14 mouse cellular contexts compared by ENCODE assay signal in the genomic region with DNA sequence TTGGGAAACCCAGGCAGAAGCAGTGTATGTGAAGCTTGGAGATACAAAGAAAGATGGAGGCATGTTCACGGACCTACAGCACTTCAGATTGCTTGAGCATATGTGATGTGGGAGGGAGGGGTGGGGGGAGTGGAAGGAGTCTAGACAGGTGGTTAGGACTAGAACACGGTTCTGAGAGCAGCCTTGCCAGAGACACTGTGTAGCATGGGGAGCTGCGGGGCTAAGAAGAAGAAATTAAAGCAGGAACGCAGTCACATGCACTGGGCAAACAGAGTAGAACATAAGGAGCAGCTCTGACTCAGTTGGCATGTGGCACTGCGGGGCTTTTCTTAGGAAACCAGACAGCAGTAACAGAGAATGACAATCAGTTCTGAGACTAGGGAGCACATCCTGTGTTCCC. TPM values are rescaled to one million over a fixed set of nuclear protein-coding genes. Genes with fewer than 3 reads are reported as not detected.
DNase-seq lines count a peak whose midpoint lies in the region; ATAC-seq lines count a peak whose summit lies in the region.
"Had no signal": no experiment of that assay in that cellular context is flagged by ENCODE, and none has a peak within 500 bp of the region (broad histone marks: within the 10 kb centered on the region; RNA-seq: fewer than 3 reads in every experiment).

No protein-coding gene starts in this region.

- intact Hi-C loops in left cerebral cortex, postnatal 10 days (cut with DNase I), result no loop called here
- intact Hi-C loops in gastrocnemius, postnatal 36 days (cut with DNase I), result no loop called here
- intact Hi-C loops in heart, postnatal 36 days (cut with DNase I), result no loop called here

- DNase-seq in brain, adult 2 months (ENCODE audit: low read depth, low spot score), result peak; percentile 95
- peak; percentile 66 for DNase-seq in cerebellum, adult 9-11 months
- DNase-seq in frontal cortex, postnatal 14 days (ENCODE audit: low spot score in 2 of 2), result peak; percentile 46 to 48
- DNase-seq in left cerebral cortex, postnatal 10 days (ENCODE audit: extremely low spot score in 1 of 2, low spot score in 2 of 2), result peak; percentile 45 to 78
- DNase-seq in gastrocnemius, postnatal 36 days, result no peak
- DNase-seq in thymus, postnatal 14 days, result no peak
- no peak for DNase-seq in heart, postnatal 36 days
- DNase-seq: adrenal gland, adult 2 months; kidney, postnatal 14 days; lung, postnatal 36 days; thymus, postnatal 25 days had no signal

- no peak for ATAC-seq in CD4-positive, CD25-positive, alpha-beta regulatory T cell, adult 4 months
- ATAC-seq: midbrain, embryonic 15.5 days had no signal

RNA-seq across cellular contexts. Expression of gene Nell2, which starts 40.4 kb away (rescaled TPM):
- 100 to 1,000 TPM; 518 to 542 TPM for total RNA-seq in left cerebral cortex, postnatal 10 days (2021)
- not detected for polyA plus RNA-seq in CD4-positive, CD25-positive, alpha-beta regulatory T cell, adult 4 months (2017; shearing (Covaris generic))
- under 1 TPM; 0.15 to 0.30 TPM for total RNA-seq in gastrocnemius, postnatal 36 days (2021)
- total RNA-seq in heart, postnatal 36 days (2021), result under 1 TPM in 1 of 2 experiments, not detected in 1; 0.08 TPM
- total RNA-seq: liver, adult 2 months had no signal
- polyA plus RNA-seq: liver, adult 2 months had no signal

Comparison
In these comparisons a context has a peak if more than half of its experiments do, and no peak if none do; other contexts are left out.
1. DNase-seq: peak in brain, adult 2 months (single experiment), cerebellum, adult 9-11 months (single experiment), frontal cortex, postnatal 14 days (2 of 2) and left cerebral cortex, postnatal 10 days (2 of 2); none in gastrocnemius, postnatal 36 days (0 of 2), thymus, postnatal 14 days (single experiment) and heart, postnatal 36 days (0 of 2).
2. RNA of gene Nell2, which starts 40.4 kb away (total RNA-seq): 518 to 542 TPM in left cerebral cortex, postnatal 10 days; 0.15 to 0.30 TPM in gastrocnemius, postnatal 36 days and 0.08 TPM in heart, postnatal 36 days; every median in the first group is over 100 times any median in the second.